Mouse (Mus musculus) liver, embryonic 14.5 days (tissue): ENCODE measurements around the gene Zfp651. TPM values are rescaled to one million over a fixed set of nuclear protein-coding genes. Genes with fewer than 3 reads are reported as not detected.

Experiments used
- ATAC-seq: fragments of 200-750 bp; cut with Nextera tagmentation; 2 replicates; pipeline ENCODE4 v1.8.0; 2017; ENCODE audit warnings: moderate number of reproducible peaks, mild to moderate bottlenecking, moderate library complexity; ENCODE audit not compliant: insufficient read depth
- DNase-seq, 3 experiments: peaks; one replicate each; pipeline ENCODE4 v3.0.0-alpha.2; 2012 to 2013; ENCODE audit warnings: low read depth in 3 of 3, low spot score in 3 of 3
- H3K27ac ChIP-seq: fragments of 300-500 bp; sonication (generic); 2 replicates; pipeline ENCODE4 v1.5.1; 2014; ENCODE audit warnings: moderate library complexity, mild to moderate bottlenecking, control low read depth, inconsistent platforms
- H3K27me3 ChIP-seq: fragments of 300-500 bp; sonication (generic); 2 replicates; pipeline ENCODE4 v1.6.1; 2014; ENCODE audit warnings: mild to moderate bottlenecking, low read length, moderate library complexity; ENCODE audit not compliant: control insufficient read depth, insufficient read depth
- H3K36me3 ChIP-seq: fragments of 300-500 bp; sonication (generic); replicated peaks from 2 replicates; pipeline ENCODE4 v1.6.1; 2014; ENCODE audit warnings: low read depth; ENCODE audit not compliant: control insufficient read depth, insufficient read depth
- H3K4me1 ChIP-seq, 2 experiments: fragments of 200-500 bp in 1 of 2; fragments of 300-500 bp in 1 of 2; sonication (generic) in 1 of 2; replicated peaks; 2 replicates each; pipeline ENCODE4 v1.6.1; 2012 to 2014; ENCODE audit warnings: antibody characterized with exemption in 1 of 2, inconsistent platforms in 1 of 2, low read length in 1 of 2; ENCODE audit not compliant: control insufficient read depth in 2 of 2, insufficient read depth in 2 of 2
- H3K4me2 ChIP-seq: fragments of 300-500 bp; sonication (generic); 2 replicates; pipeline ENCODE4 v1.6.1; 2014; ENCODE audit warnings: low read depth, mild to moderate bottlenecking, control low read depth, moderate library complexity
- H3K4me3 ChIP-seq, 2 experiments: fragments of 200-500 bp in 1 of 2; fragments of 300-500 bp in 1 of 2; sonication (generic) in 1 of 2; 2 replicates each; pipeline ENCODE4 v1.5.1; 2012 to 2014; ENCODE audit warnings: low read depth in 2 of 2, low read length in 2 of 2, mild to moderate bottlenecking in 2 of 2, control low read depth in 1 of 2, inconsistent platforms in 1 of 2, moderate library complexity in 1 of 2; ENCODE audit not compliant: insufficient read depth in 1 of 2
- H3K9ac ChIP-seq: fragments of 300-500 bp; sonication (generic); replicated peaks from 2 replicates; pipeline ENCODE4 v1.6.1; 2014; ENCODE audit warnings: mild to moderate bottlenecking, control low read depth, moderate library complexity
- H3K9me3 ChIP-seq: fragments of 300-500 bp; sonication (generic); 2 replicates; pipeline ENCODE4 v1.6.1; 2016; ENCODE audit warnings: low read length, mixed read lengths; ENCODE audit not compliant: control insufficient read depth
- CTCF ChIP-seq: IDR thresholded peaks from 2 replicates; pipeline ENCODE4 v1.5.1; 2016; ENCODE audit warnings: antibody characterized with exemption, low read depth, control low read depth
- EP300 ChIP-seq: IDR thresholded peaks from 2 replicates; pipeline ENCODE4 v1.6.1; 2016; ENCODE audit warnings: antibody characterized with exemption, low read depth
- WGBS: fragments of 180-500 bp; shearing (Covaris S2); extraction: QIAGEN DNeasy Blood & Tissue Kit; methylation state at CpG from one replicate; pipeline ENCODE4 v1.1.7; 2014; ENCODE audit not compliant: insufficient replicate concordance; 5-methylcytosine and 5-hydroxymethylcytosine counted together
- polyA plus RNA-seq, 2 experiments: library from polyadenylated mRNA; depleted of rRNA in 1 of 2; stranded (reverse) in 1 of 2; unstranded in 1 of 2; fragments of >200 nt; fragmentation: Nextera tagmentation in 1 of 2; extraction: Ambion mirVana in 1 of 2; gene quantifications; 2 replicates each; pipeline versions ENCODE4 v1.2.1 to v1.2.3; 2012 to 2014

Gene Zfp651
- polyA plus RNA-seq, 2 experiments: 0.52 to 2.3 TPM

DNA sequence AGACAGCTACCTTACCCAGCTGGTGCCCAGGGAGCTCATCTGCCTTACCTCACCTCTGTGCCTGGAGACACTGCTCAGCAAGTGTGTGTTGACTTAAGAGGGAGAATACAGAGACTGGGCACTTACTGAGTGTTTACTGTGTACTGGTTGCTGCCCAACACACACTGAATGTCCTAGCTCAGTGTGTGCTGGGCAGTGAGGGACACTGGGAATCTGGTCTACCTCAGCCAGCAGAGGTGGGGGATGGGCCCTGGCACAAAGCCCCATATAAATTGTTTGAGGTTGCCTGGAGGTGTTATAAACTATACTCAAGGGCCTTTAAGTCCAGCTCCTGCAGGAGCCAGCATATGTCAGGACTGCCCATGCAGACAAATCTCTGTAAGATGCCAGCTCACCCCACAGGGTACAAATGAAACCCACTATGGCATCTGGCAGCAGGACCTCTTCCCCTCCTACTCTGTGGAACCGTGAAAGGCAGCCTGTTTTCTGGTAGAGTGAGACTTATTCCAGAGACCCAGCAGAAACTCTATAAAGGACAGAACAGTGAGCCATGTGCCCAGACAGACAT, 35.9 kb downstream of the Zfp651 start:
- Histone ChIP-seq H3K4me3 (no peak overlapping the region), H3K27ac (no peak overlapping the region), H3K9me3 (no peaks in the 10 kb centered on the region), H3K4me2 (no peak overlapping the region), H3K27me3 (no peaks in the 10 kb centered on the region), H3K9ac (no peak overlapping the region), H3K36me3 (no peaks in the 10 kb centered on the region), H3K4me1 (no peaks in the 10 kb centered on the region)
- ATAC-seq: no peak
- WGBS: 36% methylated on average over 1 of the region's 1 CpGs
- no peak for TF ChIP-seq CTCF
- TF ChIP-seq EP300: no peak
- no peak for DNase-seq

DNA sequence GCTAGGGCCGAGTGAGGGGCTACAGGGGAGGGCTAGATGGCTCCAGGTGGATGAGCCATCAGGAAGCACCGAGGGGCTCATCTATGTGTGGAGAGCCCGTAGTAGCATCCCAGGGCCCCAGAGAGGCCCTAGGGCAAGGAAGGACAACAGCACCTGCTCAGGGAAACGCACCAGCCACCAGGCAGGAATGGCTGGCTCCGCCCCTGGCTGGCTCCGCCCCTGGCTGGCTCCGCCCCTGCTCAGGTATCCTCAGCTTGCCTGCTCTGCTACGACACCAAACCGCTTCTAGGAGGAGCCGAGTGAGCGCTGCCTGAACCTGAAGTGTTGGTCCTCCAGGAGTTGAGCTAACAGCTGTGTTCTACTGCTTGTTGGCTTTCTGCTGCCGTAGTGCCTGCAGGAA, 38.6 kb downstream of the Zfp651 start:
- H3K4me2 ChIP-seq: no peak overlapping the region
- WGBS: 11% methylated on average over 12 of the region's 12 CpGs

DNA sequence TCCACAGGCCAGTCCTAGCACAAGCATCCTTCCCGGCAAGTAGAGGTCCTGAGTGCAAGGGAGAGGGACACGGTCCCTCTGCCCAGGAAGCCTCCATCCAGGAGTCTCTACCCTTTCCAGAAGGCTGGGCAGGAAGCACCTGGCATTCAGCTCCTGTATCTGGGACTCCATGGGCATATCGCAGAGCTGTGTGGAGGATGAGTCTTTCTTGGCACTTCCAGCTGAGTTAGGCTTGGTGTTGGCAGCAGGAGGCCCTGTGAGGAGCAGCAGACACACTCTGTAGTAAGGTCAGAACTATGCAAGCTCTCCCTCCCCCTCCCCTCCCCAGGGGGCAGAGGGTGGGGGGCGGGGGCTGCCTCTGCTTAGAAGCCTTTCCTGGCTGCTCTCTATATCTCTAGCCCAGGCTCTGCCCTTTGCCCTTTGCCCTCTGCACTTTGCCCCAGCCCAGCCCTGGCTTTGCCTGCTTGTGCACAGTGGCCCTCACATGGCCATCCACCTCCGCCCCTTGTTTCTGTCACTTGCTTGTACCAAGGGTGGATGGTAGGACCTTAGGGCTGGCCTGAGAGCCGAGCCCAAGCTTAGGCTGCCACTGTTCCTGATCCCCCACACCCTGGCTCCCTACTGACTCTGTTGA, 39.9 kb downstream of the Zfp651 start:
- no peaks in the 10 kb centered on the region for H3K9me3 ChIP-seq
- H3K4me2 ChIP-seq: no peak overlapping the region
- H3K27me3 ChIP-seq: no peaks in the 10 kb centered on the region
- H3K4me3 ChIP-seq: no peak overlapping the region
- no peak overlapping the region for H3K27ac ChIP-seq
- WGBS: 32% methylated on average over 6 of the region's 6 CpGs
- TF ChIP-seq EP300: no peak
- TF ChIP-seq CTCF: no peak
- H3K36me3 ChIP-seq: no peaks in the 10 kb centered on the region
- DNase-seq: no peak
- H3K4me1 ChIP-seq: 0 out of 4 replicates have a peak, but pooled peaks cover 0 to 4% of the 10 kb centered on the region in 2 experiments
- peak; percentile 31; the same call in 1 of the 2 replicates for ATAC-seq
- H3K9ac ChIP-seq: no peak overlapping the region

More for the DNA sequence above, 38.6 kb downstream of the Zfp651 start:
- Histone ChIP-seq H3K4me1 (0 out of 4 replicates have a peak, but pooled peaks cover 0 to 2% of the 10 kb centered on the region in 2 experiments), H3K4me3 (no peak overlapping the region), H3K36me3 (no peaks in the 10 kb centered on the region), H3K9ac (no peak overlapping the region), H3K27me3 (no peaks in the 10 kb centered on the region), H3K9me3 (no peaks in the 10 kb centered on the region), H3K27ac (no peak overlapping the region)
- ATAC-seq (no peak), DNase-seq (no peak)
- TF ChIP-seq CTCF (no peak), EP300 (no peak)

DNA sequence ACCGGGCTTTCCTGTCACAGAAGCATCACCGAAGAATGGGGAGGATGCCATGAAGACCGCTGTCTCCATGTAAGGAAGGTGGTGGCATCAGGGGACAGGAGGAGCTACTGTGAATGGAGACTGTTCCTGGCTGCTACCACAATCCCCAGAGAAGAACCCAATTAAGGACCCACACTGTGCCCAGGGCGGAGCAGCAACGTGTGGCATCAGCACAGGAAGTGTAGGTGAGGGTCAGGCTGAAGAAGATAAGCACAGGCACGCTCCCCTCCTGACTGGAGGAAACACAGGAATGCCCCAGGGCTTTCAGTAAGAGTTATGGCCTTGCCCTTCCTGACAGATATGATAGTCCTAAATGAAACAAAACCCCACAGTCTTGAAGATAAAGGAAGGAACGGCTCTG, 43.6 kb downstream of the Zfp651 start:
- Histone ChIP-seq H3K9ac (no peak overlapping the region), H3K9me3 (no peaks in the 10 kb centered on the region), H3K4me2 (no peak overlapping the region), H3K27ac (no peak overlapping the region), H3K4me3 (no peak overlapping the region), H3K36me3 (no peaks in the 10 kb centered on the region), H3K27me3 (no peaks in the 10 kb centered on the region), H3K4me1 (0 out of 4 replicates have a peak, but pooled peaks cover 0 to 4% of the 10 kb centered on the region in 2 experiments)
- ATAC-seq: no peak
- WGBS: 27% methylated on average over 7 of the region's 7 CpGs
- no peak for DNase-seq
- TF ChIP-seq EP300: no peak
- no peak for TF ChIP-seq CTCF

DNA sequence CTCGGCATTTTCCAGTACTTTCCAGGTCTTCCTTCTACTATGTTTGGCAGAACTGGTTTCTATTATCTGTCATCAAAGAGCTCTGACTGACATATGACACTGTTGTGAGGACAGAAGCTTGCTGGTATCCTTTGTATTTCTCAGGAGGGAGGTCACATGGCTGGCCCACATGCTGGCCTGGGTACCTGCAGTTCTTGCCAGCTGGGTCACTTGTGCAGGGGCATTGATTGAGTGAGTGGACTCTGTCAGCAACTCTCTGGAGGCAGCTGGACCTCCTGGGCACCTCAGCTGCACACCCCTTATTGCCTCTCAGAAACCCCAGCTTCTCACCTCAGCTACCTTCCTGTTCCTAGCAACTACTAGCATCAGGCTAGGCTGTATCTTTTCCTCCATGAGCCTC, 48.4 kb downstream of the Zfp651 start:
- H3K27ac ChIP-seq: no peak overlapping the region
- no peak for TF ChIP-seq CTCF
- no peak for TF ChIP-seq EP300
- no peaks in the 10 kb centered on the region for H3K9me3 ChIP-seq
- no peak overlapping the region for H3K9ac ChIP-seq
- 59% methylated on average over 1 of the region's 1 CpGs for WGBS
- 0 out of 4 replicates have a peak, but pooled peaks cover 0 to 4% of the 10 kb centered on the region in 2 experiments for H3K4me1 ChIP-seq
- no peak for DNase-seq
- H3K27me3 ChIP-seq: no peaks in the 10 kb centered on the region
- no peaks in the 10 kb centered on the region for H3K36me3 ChIP-seq
- no peak overlapping the region for H3K4me2 ChIP-seq
- H3K4me3 ChIP-seq: no peak overlapping the region
- no peak for ATAC-seq
